Mouse (Mus musculus): ENCODE measurements around the gene Prkar2a. TPM values are rescaled to one million over a fixed set of nuclear protein-coding genes. Genes with fewer than 3 reads are reported as not detected.
A peak's percentile ranks its signal among the peaks of the same experiment; 100 is the strongest.

The Prkar2a gene
- polyA plus RNA-seq, 1 experiment from 2014 or later: 21.3 TPM

DNA sequence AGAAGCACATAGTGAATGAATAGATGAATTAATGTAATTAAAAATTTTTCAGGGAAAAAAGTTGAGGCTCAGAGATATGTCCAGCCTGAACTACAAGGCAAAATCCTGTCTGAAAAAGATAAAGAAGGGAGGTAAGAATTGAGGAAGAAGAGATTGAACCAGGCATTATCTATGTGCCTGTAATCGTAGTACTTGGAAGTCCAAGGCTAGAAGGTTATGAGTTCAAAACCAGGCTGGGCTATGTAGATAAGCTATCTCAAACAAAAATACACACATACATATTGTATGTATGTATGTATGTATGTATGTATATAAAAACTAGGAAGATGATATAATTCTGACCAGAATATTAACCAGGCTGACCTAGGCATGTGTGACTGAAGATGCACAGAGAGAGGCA, 103.2 kb downstream of the Prkar2a start:
- WGBS: 56% methylated on average over 1 of the region's 1 CpGs
- Histone ChIP-seq H3K9me3 (replicated peaks; ENCODE audit: control insufficient read depth, low read length) (no peaks in the 10 kb centered on the region), H3K27me3 (ENCODE audit: control insufficient read depth, insufficient read depth, low read length) (no peaks in the 10 kb centered on the region), H3K36me3 (ENCODE audit: control insufficient read depth, insufficient read depth) (peaks cover 9% of the 10 kb centered on the region), H3K4me1 (ENCODE audit: control insufficient read depth, insufficient read depth, low read length) (peaks cover 60% of the 10 kb centered on the region), H3K4me2 (ENCODE audit: low read depth, low read length) (no peak overlapping the region), H3K27ac (ENCODE audit: low read length) (no peak overlapping the region), H3K4me3 (ENCODE audit: low read length) (no peak overlapping the region), H3K9ac (ENCODE audit: low read length) (no peak overlapping the region)
- ATAC-seq (replicated peaks; ENCODE audit: extremely low read depth, insufficient read depth, low FRiP score): no peak

DNA sequence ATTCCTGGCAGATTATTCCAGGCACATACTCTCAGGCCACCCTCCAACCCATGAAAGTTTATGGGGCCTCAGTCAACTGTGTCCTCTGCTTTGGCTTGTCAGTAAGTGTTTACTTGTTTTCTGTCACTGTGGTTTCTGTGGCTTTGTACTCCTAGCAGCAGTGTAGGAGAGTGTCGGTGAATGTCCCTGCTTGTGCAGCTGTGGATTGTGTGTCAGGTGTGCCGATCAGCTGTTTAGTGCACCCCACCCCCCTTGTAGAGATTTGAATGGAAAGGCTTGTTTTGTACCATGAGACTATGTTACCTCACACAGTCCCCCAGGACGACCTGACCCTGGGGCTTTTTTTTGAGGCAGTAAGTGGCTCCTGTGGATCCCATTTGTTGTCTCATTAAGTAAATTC, 103.6 kb downstream of the Prkar2a start:
- no peak overlapping the region for H3K4me2 ChIP-seq (ENCODE audit: low read depth, low read length)
- H3K9ac ChIP-seq (ENCODE audit: low read length): no peak overlapping the region
- H3K4me3 ChIP-seq (ENCODE audit: low read length): no peak overlapping the region
- no peak for ATAC-seq (replicated peaks; ENCODE audit: extremely low read depth, insufficient read depth, low FRiP score)
- peaks cover 14% of the 10 kb centered on the region for H3K36me3 ChIP-seq (ENCODE audit: control insufficient read depth, insufficient read depth)
- no peak overlapping the region for H3K27ac ChIP-seq (ENCODE audit: low read length)
- H3K9me3 ChIP-seq (replicated peaks; ENCODE audit: control insufficient read depth, low read length): no peaks in the 10 kb centered on the region
- 39% methylated on average over 3 of the region's 3 CpGs for WGBS
- H3K4me1 ChIP-seq (ENCODE audit: control insufficient read depth, insufficient read depth, low read length): peaks cover 60% of the 10 kb centered on the region
- no peaks in the 10 kb centered on the region for H3K27me3 ChIP-seq (ENCODE audit: control insufficient read depth, insufficient read depth, low read length)

GRCm38 (mm10) chr9:108795281-108795680, 106.2 kb downstream of the Prkar2a start:
- no peak overlapping the region for H3K4me2 ChIP-seq (ENCODE audit: low read depth, low read length)
- no peaks in the 10 kb centered on the region for H3K9me3 ChIP-seq (replicated peaks; ENCODE audit: control insufficient read depth, low read length)
- H3K27me3 ChIP-seq (ENCODE audit: control insufficient read depth, insufficient read depth, low read length): no peaks in the 10 kb centered on the region
- peaks cover 30% of the 10 kb centered on the region for H3K36me3 ChIP-seq (ENCODE audit: control insufficient read depth, insufficient read depth)
- ATAC-seq (replicated peaks; ENCODE audit: extremely low read depth, insufficient read depth, low FRiP score): no peak
- no peak overlapping the region for H3K9ac ChIP-seq (ENCODE audit: low read length)
- H3K4me1 ChIP-seq (ENCODE audit: control insufficient read depth, insufficient read depth, low read length): peaks cover 45% of the 10 kb centered on the region
- 59% methylated on average over 2 of the region's 2 CpGs for WGBS
- H3K4me3 ChIP-seq (ENCODE audit: low read length): no peak overlapping the region
- no peak overlapping the region for H3K27ac ChIP-seq (ENCODE audit: low read length)

DNA sequence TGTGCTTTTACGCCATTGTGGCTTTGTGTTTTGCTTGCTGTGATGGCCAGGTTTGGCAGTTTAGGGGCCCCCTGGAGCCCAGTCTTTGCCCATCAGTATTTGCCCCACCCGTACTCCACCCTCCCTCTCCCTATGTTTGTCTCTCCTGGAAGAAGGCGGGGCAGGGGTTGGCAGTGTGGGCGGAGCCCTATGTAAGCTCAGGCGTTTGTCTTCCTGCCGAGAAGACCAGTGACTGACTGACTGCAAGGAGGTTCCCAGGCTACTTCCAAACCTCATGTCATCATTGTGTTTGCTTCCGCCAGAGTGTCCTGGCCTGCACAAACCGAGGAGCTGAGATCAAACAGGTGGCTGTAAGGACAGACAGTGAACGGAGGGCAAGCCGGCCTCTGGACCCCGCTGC, 106.6 kb downstream of the Prkar2a start:
- Histone ChIP-seq H3K36me3 (ENCODE audit: control insufficient read depth, insufficient read depth) (peaks cover 32% of the 10 kb centered on the region), H3K4me3 (ENCODE audit: low read length) (no peak overlapping the region), H3K9me3 (replicated peaks; ENCODE audit: control insufficient read depth, low read length) (no peaks in the 10 kb centered on the region), H3K4me2 (ENCODE audit: low read depth, low read length) (peak overlapping the region; percentile 8; the same call in 1 of the 2 replicates), H3K27me3 (ENCODE audit: control insufficient read depth, insufficient read depth, low read length) (no peaks in the 10 kb centered on the region), H3K27ac (ENCODE audit: low read length) (peak overlapping the region; percentile 70), H3K9ac (ENCODE audit: low read length) (no peak overlapping the region), H3K4me1 (ENCODE audit: control insufficient read depth, insufficient read depth, low read length) (peaks cover 45% of the 10 kb centered on the region)
- ATAC-seq (replicated peaks; ENCODE audit: extremely low read depth, insufficient read depth, low FRiP score): 0 out of 2 replicates have a peak, but pooled peaks have one; percentile 47
- 37% methylated on average over 11 of the region's 11 CpGs for WGBS

DNA sequence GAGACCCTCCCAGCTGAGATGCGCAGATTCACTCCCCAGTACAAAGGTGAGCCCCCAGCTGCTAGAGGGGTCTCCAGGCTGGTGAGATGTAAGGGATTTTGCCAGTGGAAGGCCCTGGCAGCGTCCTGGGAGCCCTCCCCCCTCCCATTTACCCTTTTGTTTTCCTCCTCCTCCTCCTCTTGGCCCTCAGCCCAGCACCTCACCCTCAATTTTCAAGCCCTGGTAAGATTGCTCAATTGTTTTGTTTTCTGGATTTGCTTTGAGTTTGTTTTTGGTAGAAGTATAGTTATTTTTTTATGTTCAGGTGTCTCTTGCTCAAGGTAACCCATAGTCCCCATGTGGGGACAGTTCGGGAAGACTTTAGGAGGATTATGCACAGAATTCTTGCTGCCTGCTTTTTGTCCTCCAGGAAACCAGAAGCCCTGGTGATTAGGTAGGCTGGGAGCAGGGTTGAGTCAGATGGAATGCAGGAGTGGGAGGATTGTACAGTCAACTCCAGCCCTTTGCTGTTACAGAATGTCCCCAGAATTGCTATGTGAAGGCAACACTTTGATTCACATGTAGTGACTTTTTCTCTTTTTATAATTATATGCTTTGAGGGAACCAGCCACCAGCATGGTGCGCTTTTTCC, 107.4 kb downstream of the Prkar2a start:
- peaks cover 45% of the 10 kb centered on the region for H3K4me1 ChIP-seq (ENCODE audit: control insufficient read depth, insufficient read depth, low read length)
- WGBS: 58% methylated on average over 4 of the region's 4 CpGs
- ATAC-seq (replicated peaks; ENCODE audit: extremely low read depth, insufficient read depth, low FRiP score): no peak
- no peaks in the 10 kb centered on the region for H3K27me3 ChIP-seq (ENCODE audit: control insufficient read depth, insufficient read depth, low read length)
- no peak overlapping the region for H3K4me3 ChIP-seq (ENCODE audit: low read length)
- peak overlapping the region; percentile 35 for H3K9ac ChIP-seq (ENCODE audit: low read length)
- H3K9me3 ChIP-seq (replicated peaks; ENCODE audit: control insufficient read depth, low read length): no peaks in the 10 kb centered on the region
- peak overlapping the region; percentile 70 for H3K27ac ChIP-seq (ENCODE audit: low read length)
- H3K36me3 ChIP-seq (ENCODE audit: control insufficient read depth, insufficient read depth): peaks cover 35% of the 10 kb centered on the region
- H3K4me2 ChIP-seq (ENCODE audit: low read depth, low read length): peak overlapping the region; percentile 8; the same call in 1 of the 2 replicates

- Histone ChIP-seq H3K36me3 (ENCODE audit: control insufficient read depth, insufficient read depth) (peaks cover 44% of the 10 kb centered on the region), H3K9me3 (replicated peaks; ENCODE audit: control insufficient read depth, low read length) (no peaks in the 10 kb centered on the region), H3K4me2 (ENCODE audit: low read depth, low read length) (no peak overlapping the region), H3K27me3 (ENCODE audit: control insufficient read depth, insufficient read depth, low read length) (no peaks in the 10 kb centered on the region), H3K4me1 (ENCODE audit: control insufficient read depth, insufficient read depth, low read length) (peaks cover 37% of the 10 kb centered on the region), H3K9ac (ENCODE audit: low read length) (no peak overlapping the region), H3K27ac (ENCODE audit: low read length) (no peak overlapping the region), H3K4me3 (ENCODE audit: low read length) (no peak overlapping the region)
- 79% methylated on average over 7 of the region's 7 CpGs for WGBS
- ATAC-seq (replicated peaks; ENCODE audit: extremely low read depth, insufficient read depth, low FRiP score): no peak
These were observed 108.4 kb downstream of the Prkar2a start for GRCm38 (mm10) chr9:108797477-108797876.

DNA sequence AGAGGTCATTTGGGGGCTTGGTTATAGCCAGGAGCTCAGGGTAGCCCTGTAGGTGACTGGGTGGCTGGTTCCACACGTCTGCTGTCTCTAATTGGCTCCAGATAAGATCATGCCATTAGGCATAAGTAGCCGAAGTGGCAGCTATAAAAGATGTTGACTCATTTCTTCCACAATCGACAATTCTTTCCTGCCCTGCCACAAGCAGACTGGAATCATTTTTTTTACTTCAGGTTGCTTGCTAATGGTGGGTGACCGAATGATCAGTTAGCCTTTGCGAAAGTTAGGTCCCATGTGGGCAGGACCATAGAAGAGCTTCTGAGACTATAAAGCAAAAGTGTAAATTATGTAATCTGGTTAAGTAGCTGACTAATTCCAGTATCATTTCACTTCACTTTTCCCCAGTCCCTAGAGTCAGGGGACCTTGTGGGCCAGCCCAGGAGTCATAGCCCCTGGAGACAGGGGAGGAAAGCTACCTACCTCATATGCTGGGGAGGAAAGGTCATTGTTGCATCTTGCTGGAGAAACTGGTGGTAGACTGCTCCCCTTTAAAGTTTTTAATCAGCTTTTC, 109.5 kb downstream of the Prkar2a start:
- Histone ChIP-seq H3K4me1 (ENCODE audit: control insufficient read depth, insufficient read depth, low read length) (peaks cover 34% of the 10 kb centered on the region), H3K4me2 (ENCODE audit: low read depth, low read length) (no peak overlapping the region), H3K36me3 (ENCODE audit: control insufficient read depth, insufficient read depth) (peaks cover 45% of the 10 kb centered on the region), H3K4me3 (ENCODE audit: low read length) (no peak overlapping the region), H3K27ac (ENCODE audit: low read length) (no peak overlapping the region), H3K9ac (ENCODE audit: low read length) (no peak overlapping the region), H3K9me3 (replicated peaks; ENCODE audit: control insufficient read depth, low read length) (no peaks in the 10 kb centered on the region), H3K27me3 (ENCODE audit: control insufficient read depth, insufficient read depth, low read length) (no peaks in the 10 kb centered on the region)
- WGBS: 64% methylated on average over 5 of the region's 5 CpGs
- no peak for ATAC-seq (replicated peaks; ENCODE audit: extremely low read depth, insufficient read depth, low FRiP score)

GRCm38 (mm10) chr9:108799564-108799963, 110.5 kb downstream of the Prkar2a start:
- no peak overlapping the region for H3K9ac ChIP-seq (ENCODE audit: low read length)
- H3K9me3 ChIP-seq (replicated peaks; ENCODE audit: control insufficient read depth, low read length): no peaks in the 10 kb centered on the region
- WGBS: 74% methylated on average over 3 of the region's 3 CpGs
- peaks cover 53% of the 10 kb centered on the region for H3K36me3 ChIP-seq (ENCODE audit: control insufficient read depth, insufficient read depth)
- H3K4me3 ChIP-seq (ENCODE audit: low read length): no peak overlapping the region
- no peaks in the 10 kb centered on the region for H3K27me3 ChIP-seq (ENCODE audit: control insufficient read depth, insufficient read depth, low read length)
- H3K4me1 ChIP-seq (ENCODE audit: control insufficient read depth, insufficient read depth, low read length): peaks cover 30% of the 10 kb centered on the region
- ATAC-seq (replicated peaks; ENCODE audit: extremely low read depth, insufficient read depth, low FRiP score): no peak
- H3K27ac ChIP-seq (ENCODE audit: low read length): no peak overlapping the region
- H3K4me2 ChIP-seq (ENCODE audit: low read depth, low read length): no peak overlapping the region

Measured in heart, embryonic 16.5 days (tissue).